Mouse (Mus musculus) thymus, adult 18-20 months (tissue): ENCODE results near the gene Cir1.
A peak's percentile ranks its signal among the peaks of the same experiment; 100 is the strongest.

Experiments
- DNase-seq, 2 experiments: peaks; one replicate each; pipeline ENCODE4 v3.0.0; 2022; ENCODE audit warnings: mixed read lengths in 2 of 2

Gene Cir1

DNA sequence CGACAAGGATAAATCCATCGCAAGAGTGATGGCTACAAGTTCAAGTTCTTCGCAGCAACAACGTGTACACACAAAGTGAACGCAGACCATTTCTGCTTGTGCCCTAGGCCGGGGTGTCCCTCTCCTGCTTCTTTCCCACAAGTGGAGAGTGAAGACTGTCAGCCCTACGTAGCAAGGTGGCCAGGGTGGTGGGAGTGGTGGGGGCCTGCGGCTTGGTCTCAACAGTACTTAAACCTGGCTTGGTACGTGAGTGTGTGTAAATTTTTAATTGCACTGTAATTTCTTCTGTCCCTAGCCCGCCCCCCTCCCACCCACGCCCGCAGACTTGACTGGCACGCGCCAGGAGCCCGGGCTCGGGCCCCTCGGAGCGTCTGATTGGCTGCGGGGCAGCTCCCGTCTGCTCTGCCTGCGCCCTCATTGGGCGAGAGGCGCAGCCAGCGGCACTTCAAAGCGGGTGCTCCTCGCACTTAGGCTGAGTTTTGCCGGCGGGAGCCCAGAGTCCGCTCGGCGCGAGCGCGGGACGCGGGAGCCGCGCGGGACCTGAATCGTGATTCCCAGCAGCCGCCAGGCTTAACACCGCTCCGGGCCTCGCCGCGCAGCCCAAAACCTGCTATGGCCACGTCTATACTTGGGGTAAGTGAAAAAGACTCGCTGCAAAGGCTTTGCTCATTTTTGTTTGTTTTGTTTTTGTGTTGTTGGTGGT is 40.9 kb downstream of the Cir1 start, which contains the start of gene Sp9:
TSS of gene Sp9 (plus strand) at position 467 of the 703 bp plus-strand sequence.
- DNase-seq = peak; percentile 65 to 74

DNA sequence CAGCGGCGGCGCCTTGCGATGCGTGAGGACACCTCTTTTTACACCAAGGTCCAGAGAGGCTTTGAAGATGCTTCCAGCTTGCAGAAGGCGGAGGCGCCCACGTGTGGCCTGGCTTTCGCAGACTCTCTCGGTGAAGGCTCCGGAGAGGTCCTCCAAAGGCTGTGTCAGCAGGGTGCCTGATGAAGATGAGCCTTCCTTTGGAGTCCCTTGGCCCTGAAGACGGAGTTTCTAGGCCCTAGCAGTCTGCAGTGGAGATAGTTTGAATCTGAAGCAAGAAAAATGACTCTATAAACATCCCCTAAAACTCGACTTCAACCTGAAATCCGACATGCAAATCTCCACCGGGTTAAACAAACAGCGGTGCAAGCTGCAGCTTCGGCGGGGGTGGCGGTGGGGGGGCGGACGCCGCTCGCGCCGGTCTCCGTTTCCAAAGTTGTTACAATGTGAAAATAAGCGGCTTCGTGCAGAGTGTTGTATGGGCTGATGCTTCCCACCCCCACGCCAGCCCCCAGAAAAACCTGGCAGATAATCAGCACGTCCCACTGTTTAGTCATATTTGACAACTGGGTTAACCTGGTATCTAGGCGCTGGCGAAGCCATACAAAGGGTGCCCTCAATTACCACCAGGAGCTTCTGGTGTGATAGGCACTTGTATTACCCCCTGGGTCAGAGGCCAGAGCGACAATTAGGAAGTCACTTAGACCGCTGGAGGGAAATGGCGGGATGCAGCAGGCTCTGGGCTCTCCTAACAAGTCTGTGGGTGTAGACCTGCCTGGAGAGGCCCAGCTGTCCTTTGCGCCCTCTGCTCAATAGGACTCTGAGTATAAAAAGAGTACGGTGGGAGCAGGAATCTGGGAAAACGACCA is 41.7 kb downstream of the Cir1 start:
- no peak for DNase-seq

DNA sequence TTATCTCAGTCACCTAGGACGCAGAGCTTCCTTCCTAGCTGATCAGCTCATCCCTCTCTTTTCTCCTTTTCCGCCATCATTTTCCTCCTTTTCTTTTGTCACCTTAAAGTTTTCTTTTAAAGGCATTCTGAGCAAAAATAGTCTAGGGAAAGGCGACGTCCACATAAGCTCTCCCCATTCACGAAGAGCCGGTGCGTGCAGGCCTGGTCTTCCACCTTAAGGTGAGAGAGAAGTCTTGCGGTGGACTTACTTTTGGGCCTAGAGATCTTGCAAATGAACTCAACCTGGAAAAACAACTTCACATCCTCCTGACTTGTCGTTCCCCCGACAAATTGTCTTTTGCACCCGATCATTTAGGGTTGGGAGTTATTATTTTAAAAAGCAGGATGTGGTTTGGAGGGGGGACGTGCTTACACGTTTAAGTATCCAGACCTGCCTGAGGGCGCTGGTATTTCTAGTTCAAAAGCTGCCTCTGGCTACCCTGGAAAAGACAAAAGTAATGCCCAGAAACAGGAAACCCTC is 42.4 kb downstream of the Cir1 start:
- DNase-seq = no peak

DNA sequence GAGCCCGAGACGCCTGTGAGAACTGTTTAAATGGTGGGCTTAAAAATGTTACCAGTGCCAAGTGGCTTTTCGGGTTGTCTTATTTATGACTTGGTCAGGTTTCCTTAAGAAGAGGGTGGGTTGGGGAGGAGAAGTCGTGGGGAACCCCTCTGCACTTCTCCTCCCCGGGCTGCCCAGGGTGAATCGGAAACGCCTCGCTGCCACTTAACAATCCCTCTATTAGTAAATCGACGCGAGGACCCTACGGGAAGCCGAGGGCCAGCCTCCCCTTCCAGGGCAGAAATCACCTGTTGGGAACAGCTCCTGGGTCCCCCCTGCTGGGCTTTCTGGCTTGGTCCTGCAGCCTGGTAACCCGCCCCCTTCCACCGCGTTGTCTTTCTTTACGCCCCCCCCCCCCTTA is 42.8 kb downstream of the Cir1 start:
- no peak for DNase-seq

DNA sequence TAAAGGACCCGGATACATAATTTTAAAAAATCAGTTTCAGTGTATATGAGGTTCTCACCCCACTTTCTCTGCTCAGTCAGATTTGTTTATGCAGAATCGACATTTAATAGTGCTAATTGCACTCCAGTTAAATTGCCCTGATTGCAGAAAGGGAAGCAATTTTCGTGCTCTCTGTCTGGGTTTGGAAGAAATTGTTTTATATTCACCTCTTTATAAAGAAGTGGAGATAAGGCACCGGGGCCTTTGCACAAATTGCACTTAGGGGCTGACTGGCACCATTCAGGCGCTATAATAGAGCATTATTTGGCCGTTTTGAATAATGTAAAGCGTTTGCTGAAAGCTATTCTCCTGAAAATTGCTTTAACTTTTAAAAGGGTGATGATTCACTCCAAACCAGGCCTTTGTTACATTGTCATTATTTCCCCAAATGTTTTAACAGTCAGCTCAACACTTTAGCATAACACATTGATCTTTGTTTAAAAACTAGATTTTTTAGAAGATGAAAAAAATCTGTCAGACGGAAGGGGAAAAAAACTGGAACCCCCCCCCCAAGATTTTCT is 43.6 kb downstream of the Cir1 start:
- DNase-seq = no peak

DNA sequence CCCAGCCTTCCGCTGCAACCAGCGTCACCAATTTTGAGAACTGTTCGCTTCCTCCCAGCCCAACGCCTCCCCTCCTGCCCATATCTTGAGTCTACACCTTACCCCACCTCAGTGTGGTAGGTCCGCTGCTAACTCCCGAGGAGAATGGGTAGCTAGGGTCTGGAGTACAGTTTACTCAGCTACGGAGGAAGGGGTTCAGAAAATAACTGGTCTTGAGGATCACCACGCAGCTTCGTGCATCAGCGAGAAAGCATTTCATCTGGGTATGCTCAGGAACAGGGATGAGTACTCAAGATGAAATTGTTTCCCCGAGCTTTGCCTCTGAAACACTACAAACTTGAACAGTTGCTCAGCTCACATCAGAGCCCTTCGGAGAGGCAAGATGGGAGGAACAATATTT is 44.2 kb downstream of the Cir1 start:
- no peak for DNase-seq

DNA sequence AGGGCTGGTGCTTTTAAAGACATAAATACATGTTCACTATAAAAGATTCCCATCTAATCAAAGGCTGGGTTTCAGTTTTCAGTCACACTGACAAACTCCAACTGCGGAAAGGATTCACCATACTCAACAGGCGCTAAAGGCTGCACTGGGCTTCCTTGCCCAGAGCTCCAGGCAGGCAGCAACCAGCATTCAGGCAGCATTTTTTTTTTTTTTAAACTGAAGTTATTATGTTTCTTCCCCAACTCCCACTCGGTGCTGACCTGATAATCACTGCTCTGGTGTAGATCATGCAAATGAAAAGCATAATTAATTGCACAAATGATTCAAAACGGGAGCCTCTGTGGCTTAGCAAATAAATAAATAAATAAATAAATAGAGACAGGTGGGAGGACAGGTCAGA is 44.7 kb downstream of the Cir1 start:
- no peak for DNase-seq

DNA sequence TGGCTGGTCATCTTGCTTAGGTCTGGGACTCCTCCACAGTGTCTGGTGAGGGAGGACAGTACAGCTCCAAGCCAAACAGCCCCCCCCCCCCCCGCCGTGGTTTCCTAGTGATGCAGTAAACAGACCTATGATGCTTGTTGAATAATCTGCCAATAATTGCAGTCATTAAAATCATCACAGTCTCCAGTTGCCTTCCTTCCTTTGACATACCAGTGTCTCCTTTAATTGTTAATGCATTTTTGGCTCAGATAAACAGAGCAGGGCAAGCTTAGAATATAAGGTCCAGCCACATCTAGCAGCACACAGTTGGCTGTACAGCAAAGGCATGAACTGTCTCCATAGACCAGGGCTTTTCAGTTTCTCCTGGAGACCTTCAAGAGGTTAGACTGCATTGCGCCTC is 45.3 kb downstream of the Cir1 start:
- DNase-seq = no peak

DNA sequence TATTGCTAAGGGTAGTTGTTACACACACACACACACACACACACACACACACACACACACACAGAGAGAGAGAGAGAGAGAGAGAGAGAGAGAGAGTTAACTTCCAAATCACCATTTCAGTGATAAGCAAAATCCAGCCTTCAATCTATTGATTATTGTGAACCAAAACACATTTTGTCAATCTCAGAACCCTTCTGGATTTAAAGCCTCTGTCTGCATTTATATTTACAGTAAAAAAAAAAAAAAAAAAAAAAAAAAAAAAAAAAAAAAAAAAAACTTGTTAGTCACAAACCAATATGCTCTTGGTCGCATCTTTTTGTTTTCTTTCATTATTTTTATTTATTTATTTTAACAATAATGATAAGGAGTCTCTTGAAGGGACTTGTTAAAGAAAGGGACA is 45.9 kb downstream of the Cir1 start:
- no peak for DNase-seq

DNA sequence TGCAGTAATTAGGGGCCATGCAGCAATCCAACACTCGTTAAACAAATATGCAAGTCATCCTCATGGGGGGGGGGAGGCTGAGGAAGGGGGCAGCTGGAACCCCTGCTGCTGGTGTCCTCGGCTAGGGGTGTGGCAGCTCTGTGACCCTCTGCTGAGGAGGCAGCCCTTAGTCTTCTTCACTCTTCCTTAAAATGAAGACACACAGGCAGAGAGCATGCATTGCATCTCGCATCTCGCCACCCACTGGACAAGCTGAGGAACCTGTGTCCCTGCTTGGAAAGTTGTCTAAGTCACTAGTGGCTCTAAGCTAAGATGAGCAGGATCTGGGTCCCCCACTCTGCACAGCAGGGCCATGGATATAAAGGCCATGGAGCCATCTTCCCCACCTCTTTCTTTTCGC is 46.5 kb downstream of the Cir1 start:
- DNase-seq = no peak

DNA sequence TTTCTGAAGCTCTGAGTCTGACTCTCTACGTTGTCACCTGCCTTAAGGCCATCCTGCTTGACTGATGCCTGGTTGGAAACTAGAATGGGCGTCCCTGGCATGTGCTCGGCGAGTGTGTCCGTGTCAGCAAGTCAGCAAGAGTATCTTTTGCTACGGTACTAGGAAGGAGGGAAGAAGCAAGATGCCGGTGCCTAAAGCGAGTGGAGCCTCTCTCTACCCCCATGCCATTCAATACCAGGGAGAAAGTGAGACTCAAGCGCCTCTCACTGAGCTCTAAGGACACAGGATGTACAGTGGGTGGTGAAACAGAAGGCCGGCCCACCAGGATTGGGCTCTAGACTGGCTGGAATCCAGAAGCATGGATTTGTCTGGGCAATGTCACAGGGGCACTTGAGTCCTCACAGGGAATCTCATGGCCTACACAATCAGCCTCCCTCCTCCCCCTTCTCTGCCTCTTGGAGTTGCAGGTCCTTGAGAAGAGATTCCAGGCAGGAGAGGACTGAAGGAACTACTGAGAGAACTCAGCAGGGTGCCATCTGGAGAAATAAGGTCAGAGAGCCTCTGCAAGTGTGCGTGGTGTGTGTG is 47.8 kb downstream of the Cir1 start:
- no peak for DNase-seq

DNA sequence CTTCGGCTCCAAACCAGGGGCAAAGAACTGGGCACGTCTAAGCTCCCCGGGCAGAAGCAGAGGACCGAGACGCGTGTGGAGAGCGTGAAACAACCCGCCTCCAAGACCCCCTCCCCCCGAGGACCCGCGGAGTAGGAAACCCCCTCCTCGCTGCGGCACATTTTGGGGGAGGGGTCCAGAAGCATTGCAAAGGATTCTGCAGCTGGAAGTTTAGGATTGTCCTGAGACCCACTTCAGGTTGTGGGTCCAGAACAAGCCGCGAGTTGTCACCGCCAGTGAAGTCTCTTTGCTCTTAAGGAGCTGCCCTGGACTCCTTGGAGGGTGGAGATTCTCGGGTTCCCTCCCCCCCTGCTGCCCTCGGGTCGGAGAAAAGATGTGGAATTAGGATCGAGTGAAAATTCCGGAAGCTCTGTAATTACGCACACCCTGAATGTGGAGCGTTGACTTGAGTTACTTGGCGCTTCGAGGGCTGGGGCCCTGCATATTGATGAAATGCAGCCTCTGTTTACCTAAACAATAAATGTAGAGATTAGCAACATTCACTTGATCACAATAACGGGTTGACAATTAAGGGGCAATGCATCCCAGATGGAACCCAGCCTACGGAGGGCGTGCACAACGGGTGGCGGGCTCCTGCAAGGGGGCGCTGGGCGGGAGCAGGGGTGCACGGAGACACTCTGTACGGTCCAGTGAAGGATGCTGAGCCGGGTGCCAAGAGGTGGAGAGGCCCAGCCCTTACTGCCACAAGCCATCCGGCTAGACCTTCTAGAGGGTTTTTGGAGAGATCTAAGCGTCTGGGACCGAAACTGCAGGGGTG is 48.5 kb downstream of the Cir1 start:
- no peak for DNase-seq

DNA sequence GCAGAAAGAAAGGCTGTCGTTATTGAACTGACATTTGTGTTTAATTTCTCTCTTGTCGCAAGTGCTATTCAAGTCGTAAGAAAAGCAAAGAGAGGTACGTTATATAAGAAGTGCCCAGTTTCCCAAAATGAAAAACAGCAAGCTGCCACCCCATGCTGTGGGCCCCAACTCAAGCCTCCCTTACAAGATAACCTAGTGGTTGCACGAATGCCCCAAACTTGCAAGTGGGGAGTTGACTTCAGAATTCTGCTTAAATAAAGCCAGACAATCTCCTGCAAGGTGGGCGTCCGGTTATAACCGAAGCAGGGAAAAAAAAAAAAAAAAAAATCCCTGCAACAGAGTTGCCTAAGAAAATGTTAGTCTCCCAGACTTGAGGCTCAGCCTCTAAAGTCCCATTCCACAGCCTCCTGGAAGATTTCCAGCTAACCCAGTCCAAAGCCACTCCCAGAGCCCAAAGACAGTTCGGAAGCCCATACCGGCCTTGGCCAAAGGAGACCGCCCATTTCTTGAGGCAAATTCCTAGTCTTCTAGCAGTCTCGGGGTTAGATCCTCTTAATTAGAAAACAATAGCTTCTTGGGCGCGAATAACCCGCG is 49.2 kb downstream of the Cir1 start:
- DNase-seq = no peak

DNA sequence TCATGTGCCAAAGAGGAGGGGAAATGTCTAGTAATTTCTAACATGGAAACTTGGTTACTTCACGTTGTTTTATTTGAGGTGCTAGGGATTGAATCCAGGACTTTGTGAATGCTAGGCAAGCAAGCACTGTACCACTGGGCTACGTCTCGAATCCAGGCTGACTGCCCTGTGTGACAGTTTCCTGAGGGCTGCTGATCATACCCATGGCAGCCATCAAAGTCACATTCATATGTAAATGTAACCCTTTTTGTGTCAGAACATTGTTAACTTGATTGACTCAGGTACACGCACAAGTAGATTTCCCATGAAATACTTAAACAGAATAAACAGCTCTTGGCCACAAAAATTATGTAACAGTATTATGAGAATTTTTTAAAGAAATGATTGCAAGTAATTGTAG is 63.8 kb downstream of the Cir1 start:
- DNase-seq = no peak

DNA sequence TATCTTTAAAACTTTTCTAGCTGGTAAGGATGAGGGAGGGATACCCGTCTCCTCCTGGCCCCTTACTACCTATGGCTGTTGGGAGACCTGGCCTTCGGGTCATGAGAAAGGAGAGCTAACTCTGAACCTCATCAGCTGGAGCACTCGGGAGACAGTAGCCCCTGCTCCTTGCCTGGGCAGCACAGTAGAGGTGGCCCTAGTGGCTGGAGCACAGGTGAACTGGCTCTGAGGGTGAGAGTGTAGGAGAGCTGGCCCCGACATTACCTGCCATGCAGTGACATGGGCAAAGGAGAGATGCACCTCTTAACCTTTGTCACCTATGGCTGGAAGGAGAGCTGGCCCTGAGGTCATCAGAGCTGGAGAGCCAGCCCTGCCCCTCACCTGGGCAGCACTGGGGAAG is 71.2 kb downstream of the Cir1 start:
- DNase-seq = no peak
